Mouse (Mus musculus) gastrocnemius, postnatal 14 days (tissue): Measurements from ENCODE around the gene Ifi206. TPM values are rescaled to one million over a fixed set of nuclear protein-coding genes. Genes with fewer than 3 reads are reported as not detected.

Experiments used
- DNase-seq: peaks from one replicate; pipeline ENCODE4 v3.0.0; 2021; ENCODE audit warnings: mixed read lengths
- intact Hi-C: fragments of 180-260 bp; cut with DNase I; formaldehyde crosslinking; loops from one replicate; pipeline ENCODE4 v1.15.1; 2025; ENCODE audit warnings: low total_unique reads
- microRNA-seq, 2 experiments: library from miRNA; unstranded; fragments of <30 nt; microRNA quantifications; one replicate each; pipeline ENCODE4 v1.2.0; 2021
- total RNA-seq, 2 experiments: library from RNA; stranded (reverse); gene quantifications; 2 replicates each; pipeline ENCODE4 v1.2.3; 2021

The Ifi206 gene
- total RNA-seq, 2 experiments from 2014 or later, result not detected

- DNase-seq, result no peak
- intact Hi-C loops, result no loop called here
These were observed 64.5 kb downstream of the Ifi206 start for GRCm38 (mm10) chr1:173426345-173426744.

GRCm38 (mm10) chr1:173420374-173420773 is 70.5 kb downstream of the Ifi206 start:
- intact Hi-C loops, result no loop called here
- DNase-seq, result no peak

DNA sequence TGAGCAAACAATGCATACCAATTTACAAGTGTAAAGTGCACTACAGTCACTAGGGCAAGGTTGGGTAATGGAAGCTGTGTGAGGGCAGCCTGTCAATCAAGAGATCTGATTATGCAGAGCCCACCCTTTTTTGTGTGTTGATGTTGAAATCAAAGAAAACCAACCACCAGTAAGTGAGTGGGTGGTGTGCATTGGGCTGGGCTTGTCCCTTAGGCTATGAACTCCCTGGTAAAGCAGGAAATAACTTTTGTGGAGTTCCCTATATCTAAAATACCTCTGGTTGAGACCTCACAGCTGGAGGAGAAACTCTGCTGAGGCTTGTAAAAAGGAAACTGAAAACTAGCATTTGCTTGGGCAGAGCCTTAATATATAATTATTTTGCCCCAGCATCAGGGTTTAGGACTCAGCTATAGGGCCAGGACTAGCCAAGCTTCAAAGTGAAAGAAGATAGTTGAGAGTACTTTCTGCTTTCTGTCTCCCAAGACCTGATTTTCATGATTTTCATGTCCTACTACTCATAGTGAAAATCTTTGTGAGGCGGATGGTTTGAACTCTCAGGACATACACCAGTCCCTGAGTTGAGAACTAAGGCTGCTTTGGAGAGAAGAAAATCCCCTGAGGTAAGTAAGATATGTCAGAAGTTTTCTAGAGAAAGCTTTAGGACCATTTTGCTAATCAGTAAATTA is 71.8 kb downstream of the Ifi206 start:
- no peak for DNase-seq
- intact Hi-C loops, result no loop called here

DNA sequence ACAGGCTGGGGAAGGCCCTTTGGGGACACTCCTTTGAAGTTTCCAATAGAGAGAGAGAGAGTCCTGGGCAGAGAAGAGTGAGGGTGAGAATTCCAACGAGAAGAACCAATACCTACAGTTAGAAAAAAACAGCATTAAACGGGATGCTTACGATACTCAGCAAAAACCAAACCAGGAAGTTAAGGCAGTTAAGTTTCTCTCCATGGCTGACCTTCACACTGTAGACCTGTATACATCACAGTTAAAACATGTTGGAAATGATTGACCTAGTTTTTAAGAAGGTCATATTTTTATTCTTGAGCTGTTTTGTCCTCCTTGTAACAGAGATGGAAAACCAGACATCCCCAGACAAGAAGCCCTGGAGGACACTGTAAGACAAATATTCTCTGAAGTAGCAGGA is 72.3 kb downstream of the Ifi206 start:
- DNase-seq, result no peak
- intact Hi-C loops, result no loop called here

Small RNAs within 50 kb of the gene (microRNA-seq; reads per million reads assigned to microRNA genes)
- 0 reads per million in 2 experiments for gene Gm44481

Other genes with a start within 250 kb of the Ifi206 start
- gene Olfr418, start 225.0 kb downstream of the Ifi206 start, total RNA-seq, result not detected
- not detected for gene Mptx2, start 213.3 kb downstream of the Ifi206 start, total RNA-seq
- gene Ackr1, start 157.3 kb downstream of the Ifi206 start, total RNA-seq, result 1 to 10 TPM; 5.1 to 7.9 TPM
- under 1 TPM; 0.35 to 0.69 TPM for gene Aim2, start 140.2 kb downstream of the Ifi206 start, total RNA-seq
- 10 to 100 TPM; 15.4 to 21.4 TPM for gene Cadm3, start 123.3 kb downstream of the Ifi206 start, total RNA-seq
- gene Ifi214, start 44.9 kb upstream of the Ifi206 start, total RNA-seq, result not detected
- gene Ifi213, start 108.2 kb upstream of the Ifi206 start, total RNA-seq, result not detected
- under 1 TPM; 0.09 to 0.12 TPM for gene Ifi209, start 139.9 kb upstream of the Ifi206 start, total RNA-seq
- gene Ifi208, start 182.6 kb upstream of the Ifi206 start, total RNA-seq, result under 1 TPM in 1 of 2 experiments, not detected in 1; 0.08 TPM